Mouse (Mus musculus) C2C12 (cell line): Measurements from ENCODE around the gene Ttc41.

ENCODE experiments used
- CEBPB ChIP-seq: IDR thresholded peaks from one replicate; pipeline ENCODE4 v1.6.1; 2011; ENCODE audit warnings: low read depth, mild to moderate bottlenecking, control low read depth, moderate library complexity
- CTCF ChIP-seq: IDR thresholded peaks from one replicate; pipeline ENCODE4 v1.5.1; 2011; ENCODE audit not compliant: control insufficient read depth, insufficient read depth, insufficient read length
- FOSL1 ChIP-seq: IDR thresholded peaks from one replicate; pipeline ENCODE4 v1.8.0; 2011; ENCODE audit warnings: mild to moderate bottlenecking, low read length; ENCODE audit not compliant: poor library complexity, insufficient read depth, severe bottlenecking
- MAX ChIP-seq: IDR thresholded peaks from one replicate; pipeline ENCODE4 v1.6.1; 2011; ENCODE audit warnings: mild to moderate bottlenecking, control low read depth
- MYOD1 ChIP-seq: IDR thresholded peaks from one replicate; pipeline ENCODE4 v1.6.1; 2011; ENCODE audit warnings: low read depth; ENCODE audit not compliant: control insufficient read depth, insufficient read length
- MYOG ChIP-seq: IDR thresholded peaks from one replicate; pipeline ENCODE4 v1.6.1; 2011; ENCODE audit not compliant: control insufficient read depth, insufficient read length; ENCODE audit errors: extremely low read depth
- USF1 ChIP-seq: IDR thresholded peaks from one replicate; pipeline ENCODE4 v1.6.1; 2011; ENCODE audit warnings: low read depth, mild to moderate bottlenecking, control low read depth, moderate library complexity

DNA sequence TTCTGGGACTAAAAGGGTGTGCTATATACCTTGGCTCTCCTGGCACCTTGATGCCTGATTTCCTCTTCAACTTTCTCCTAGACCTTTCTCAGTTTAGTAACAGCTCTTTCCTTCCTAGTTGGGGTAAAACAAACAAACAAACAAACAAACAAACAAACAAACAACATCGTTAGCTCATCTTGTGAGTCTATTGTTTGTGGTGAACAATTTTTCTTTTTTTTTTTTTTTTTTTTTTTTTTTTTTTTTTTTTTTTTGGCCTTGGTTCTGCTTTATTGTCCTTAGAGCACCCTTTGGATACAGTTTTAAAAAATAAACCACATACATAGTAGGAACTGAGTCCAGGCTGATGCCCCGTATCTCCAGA, 25.9 kb downstream of the Ttc41 start:
- no peak for TF ChIP-seq CTCF
- no peak for TF ChIP-seq MYOD1
- no peak for TF ChIP-seq MAX
- TF ChIP-seq MYOG, result no peak
- TF ChIP-seq FOSL1, result no peak
- no peak for TF ChIP-seq USF1
- TF ChIP-seq CEBPB, result no peak
